Mouse (Mus musculus) spleen, adult 2 months (tissue): ENCODE data around the gene Nupl1. TPM values are rescaled to one million over a fixed set of nuclear protein-coding genes. Genes with fewer than 3 reads are reported as not detected.

Experiments used
- DNase-seq, 2 experiments: peaks; one replicate each; pipeline versions ENCODE4 v3.0.0 to v3.0.0-alpha.2; 2012 to 2021; ENCODE audit warnings: low spot score in 2 of 2, low read depth in 1 of 2
- H3K27ac ChIP-seq: fragments of 200-500 bp; 2 replicates; pipeline ENCODE4 v1.5.1; 2012; ENCODE audit warnings: low read length, inconsistent platforms; ENCODE audit not compliant: insufficient read depth
- H3K27me3 ChIP-seq: fragments of 200-500 bp; 2 replicates; pipeline ENCODE4 v1.6.1; 2012; ENCODE audit warnings: mild to moderate bottlenecking, moderate library complexity, low read length, inconsistent platforms; ENCODE audit not compliant: control insufficient read depth, insufficient read depth
- H3K36me3 ChIP-seq: fragments of 200-500 bp; 2 replicates; pipeline ENCODE4 v1.6.1; 2012; ENCODE audit warnings: mild to moderate bottlenecking, low read length, inconsistent platforms; ENCODE audit not compliant: control insufficient read depth, insufficient read depth
- H3K4me1 ChIP-seq: fragments of 200-500 bp; 2 replicates; pipeline ENCODE4 v1.6.1; 2011; ENCODE audit warnings: inconsistent platforms; ENCODE audit not compliant: control insufficient read depth, insufficient read depth, insufficient read length
- H3K4me3 ChIP-seq: fragments of 200-500 bp; 2 replicates; pipeline ENCODE4 v1.5.1; 2011; ENCODE audit warnings: mild to moderate bottlenecking, inconsistent platforms; ENCODE audit not compliant: insufficient read depth, insufficient read length; ENCODE audit errors: extremely low read depth
- CTCF ChIP-seq: fragments of 200-500 bp; IDR thresholded peaks from 2 replicates; pipeline ENCODE4 v1.5.1; 2011; ENCODE audit warnings: mild to moderate bottlenecking, inconsistent platforms; ENCODE audit not compliant: insufficient read depth, insufficient read length, insufficient replicate concordance; ENCODE audit errors: extremely low read depth
- POLR2A ChIP-seq: fragments of 200-500 bp; IDR thresholded peaks from 2 replicates; pipeline ENCODE4 v1.6.1; 2011; ENCODE audit warnings: low read depth, low read length, inconsistent platforms
- WGBS: fragments of 180-500 bp; shearing (Covaris S2); methylation state at CpG from one replicate; pipeline ENCODE4 v1.1.7; 2018; 5-methylcytosine and 5-hydroxymethylcytosine counted together
- polyA plus RNA-seq: library from polyadenylated mRNA; depleted of rRNA; stranded (reverse); fragments of >200 nt; gene quantifications from 2 replicates; pipeline ENCODE4 v1.2.3, GENCODE M21; 2012; rRNA removed

Gene Nupl1
- polyA plus RNA-seq, 1 experiment = not detected

DNA sequence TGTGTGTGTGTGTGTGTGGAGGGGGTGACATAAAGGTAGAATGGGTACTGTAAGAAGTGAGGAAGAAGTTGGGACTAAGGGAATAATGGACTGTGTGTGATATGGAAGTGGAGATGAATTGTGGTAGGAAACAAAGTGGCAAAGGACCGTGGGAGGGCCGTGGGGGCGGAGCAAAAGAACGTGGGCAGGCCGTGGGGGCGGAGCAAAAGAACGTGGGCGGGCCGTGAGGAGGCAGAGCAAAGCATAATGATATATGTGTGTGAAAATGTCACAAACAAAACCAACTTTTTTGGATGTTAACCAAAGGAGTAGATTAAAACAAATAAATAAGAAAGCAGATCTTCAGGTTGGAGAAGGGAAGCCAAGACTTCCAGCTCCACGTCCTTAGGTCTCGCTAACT is 98.9 kb downstream of the Nupl1 start:
- no peak overlapping the region for H3K27ac ChIP-seq
- no peak overlapping the region for H3K4me3 ChIP-seq
- no peaks in the 10 kb centered on the region for H3K4me1 ChIP-seq
- no peaks in the 10 kb centered on the region for H3K36me3 ChIP-seq
- 84% methylated on average over 11 of the region's 11 CpGs for WGBS
- TF ChIP-seq POLR2A (no peak), CTCF (no peak)
- H3K27me3 ChIP-seq = no peaks in the 10 kb centered on the region
- no peak for DNase-seq

DNA sequence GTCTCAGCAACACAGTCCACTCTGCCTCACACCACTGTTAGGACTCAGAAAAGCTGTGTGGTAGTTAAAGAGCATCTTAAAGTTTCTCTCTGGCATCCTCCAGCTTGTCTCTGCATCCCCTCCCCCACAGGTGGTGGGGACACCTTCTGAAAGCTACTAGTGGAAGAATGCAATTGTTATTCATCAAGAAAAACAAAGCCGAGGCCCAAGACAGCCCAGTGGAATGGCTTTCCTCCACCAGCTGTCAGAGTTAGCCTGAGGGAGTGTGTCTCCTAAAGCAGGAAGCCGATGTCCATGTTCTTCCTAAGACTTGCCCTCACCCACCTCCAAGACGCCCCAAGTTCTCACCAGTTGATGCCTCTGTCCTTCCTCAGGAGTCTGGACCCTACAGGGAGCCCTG is 102.3 kb downstream of the Nupl1 start:
- Histone ChIP-seq H3K4me3 (no peak overlapping the region), H3K27me3 (no peaks in the 10 kb centered on the region), H3K36me3 (no peaks in the 10 kb centered on the region), H3K27ac (no peak overlapping the region), H3K4me1 (no peaks in the 10 kb centered on the region)
- 75% methylated on average over 3 of the region's 3 CpGs for WGBS
- no peak for DNase-seq
- no peak for TF ChIP-seq CTCF
- TF ChIP-seq POLR2A = no peak

DNA sequence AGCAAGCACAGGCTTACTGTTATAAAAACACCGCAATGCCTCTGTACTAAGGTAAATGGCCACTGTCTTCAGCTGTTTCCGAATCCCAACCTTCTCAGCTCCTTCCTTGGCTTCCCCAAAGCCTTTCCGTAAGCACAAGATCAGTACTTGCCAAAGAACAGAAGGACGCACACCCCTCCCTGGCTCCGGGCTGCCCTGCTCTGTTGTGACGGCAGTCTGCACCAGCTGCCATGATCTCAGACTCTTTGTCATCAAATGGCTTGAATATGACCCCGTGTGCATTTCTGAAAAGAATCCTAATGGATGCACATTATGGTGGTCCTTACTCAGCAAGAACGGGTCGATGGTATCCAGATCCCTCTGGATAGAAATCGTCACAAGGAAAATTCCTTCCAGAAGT is 108.0 kb downstream of the Nupl1 start:
- 87% methylated on average over 10 of the region's 10 CpGs for WGBS
- Histone ChIP-seq H3K27ac (no peak overlapping the region), H3K4me3 (no peak overlapping the region)

DNA sequence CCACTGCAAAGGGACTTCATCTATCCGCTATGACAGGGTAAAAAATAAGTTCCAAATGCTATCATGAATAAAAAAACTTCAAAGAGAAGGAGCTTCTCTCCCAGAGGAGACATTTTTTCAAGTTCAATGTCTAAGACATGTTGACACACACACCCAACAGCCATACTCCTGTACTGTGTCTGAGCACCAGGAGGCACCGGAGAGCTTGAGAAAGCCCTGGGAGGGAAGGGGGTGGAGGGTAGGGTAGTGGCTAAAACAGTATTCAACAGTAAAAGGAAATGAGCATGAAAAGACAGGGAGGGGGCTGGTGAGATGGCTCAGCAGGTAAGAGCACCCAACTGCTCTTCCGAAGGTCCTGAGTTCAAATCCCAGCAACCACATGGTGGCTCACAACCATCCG is 112.9 kb downstream of the Nupl1 start:
- Histone ChIP-seq H3K4me3 (no peak overlapping the region), H3K4me1 (no peaks in the 10 kb centered on the region), H3K27me3 (no peaks in the 10 kb centered on the region), H3K36me3 (no peaks in the 10 kb centered on the region), H3K27ac (no peak overlapping the region)
- DNase-seq = no peak
- WGBS = 87% methylated on average over 4 of the region's 4 CpGs
- no peak for TF ChIP-seq POLR2A
- no peak for TF ChIP-seq CTCF

More for the DNA sequence above, 108.0 kb downstream of the Nupl1 start:
- Histone ChIP-seq H3K4me1 (no peaks in the 10 kb centered on the region), H3K36me3 (no peaks in the 10 kb centered on the region), H3K27me3 (no peaks in the 10 kb centered on the region)
- DNase-seq = no peak
- no peak for TF ChIP-seq CTCF
- no peak for TF ChIP-seq POLR2A

DNA sequence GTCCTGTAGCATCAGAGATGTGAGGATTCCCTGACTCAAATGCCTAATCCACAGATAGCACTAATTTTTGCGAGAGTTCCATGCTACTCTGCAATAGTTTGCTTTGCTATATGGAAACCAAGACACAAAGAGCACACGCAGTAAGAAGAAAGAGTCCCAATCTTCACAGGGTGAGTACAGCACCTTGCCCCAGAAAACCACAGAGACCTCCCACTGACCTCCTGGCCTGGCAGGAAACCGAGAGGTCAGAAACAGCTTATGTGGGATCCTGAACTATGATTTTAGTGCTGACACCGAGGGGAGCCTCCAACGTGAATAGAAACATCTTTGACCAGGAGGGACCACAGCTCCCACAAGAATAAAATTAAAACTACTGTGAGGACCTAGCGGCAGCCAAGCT is 113.4 kb downstream of the Nupl1 start:
- Histone ChIP-seq H3K4me1 (no peaks in the 10 kb centered on the region), H3K4me3 (no peak overlapping the region), H3K27ac (no peak overlapping the region), H3K36me3 (no peaks in the 10 kb centered on the region), H3K27me3 (no peaks in the 10 kb centered on the region)
- TF ChIP-seq POLR2A (no peak), CTCF (no peak)
- 28% methylated on average over 6 of the region's 6 CpGs for WGBS
- DNase-seq = no peak

DNA sequence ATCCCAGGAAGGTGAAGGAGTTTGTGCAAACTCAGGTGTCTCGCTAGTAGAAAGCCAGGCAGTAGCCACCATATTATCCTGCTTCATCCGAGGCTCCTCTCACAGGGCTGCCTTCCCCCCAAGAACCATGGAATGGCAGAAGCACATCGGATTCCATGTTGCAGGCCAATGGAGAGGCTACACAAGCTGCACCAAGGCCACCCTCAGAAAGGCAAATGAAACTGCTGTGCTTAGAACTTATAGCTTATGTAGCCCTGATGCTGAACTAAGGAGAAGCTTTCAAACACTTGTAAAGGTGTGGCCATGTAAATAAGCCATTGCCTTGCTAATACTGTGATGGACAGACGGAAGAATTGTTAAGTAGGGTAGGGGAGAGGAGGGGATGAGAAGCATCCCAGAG is 115.4 kb downstream of the Nupl1 start:
- H3K4me1 ChIP-seq = peaks cover 2% of the 10 kb centered on the region; the same call in 1 of the 2 replicates
- no peak overlapping the region for H3K27ac ChIP-seq
- TF ChIP-seq POLR2A (no peak), CTCF (no peak)
- no peaks in the 10 kb centered on the region for H3K36me3 ChIP-seq
- no peak overlapping the region for H3K4me3 ChIP-seq
- 85% methylated on average over 4 of the region's 4 CpGs for WGBS
- H3K27me3 ChIP-seq = no peaks in the 10 kb centered on the region
- DNase-seq = no peak

DNA sequence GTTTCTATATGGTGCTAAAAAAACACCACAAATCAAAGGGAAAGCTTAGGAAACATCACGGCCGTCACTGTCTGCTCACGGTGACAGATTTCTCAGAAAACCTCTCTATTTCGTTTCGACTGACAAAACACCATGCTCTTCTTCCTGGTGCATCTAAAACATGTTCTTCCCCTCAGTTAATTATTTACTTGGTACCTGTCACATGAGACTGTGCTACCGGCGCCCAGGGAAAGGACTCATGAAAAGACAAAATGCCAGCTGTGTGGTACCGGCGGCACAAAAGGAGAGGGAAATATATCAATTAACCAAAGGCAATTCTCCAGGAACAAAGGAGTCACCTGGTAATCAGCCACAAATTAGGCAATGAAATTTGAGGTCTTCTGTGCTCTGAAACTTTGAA is 116.5 kb downstream of the Nupl1 start:
- 94% methylated on average over 9 of the region's 9 CpGs for WGBS
- TF ChIP-seq CTCF = no peak
- TF ChIP-seq POLR2A = no peak
- H3K36me3 ChIP-seq = no peaks in the 10 kb centered on the region
- H3K4me3 ChIP-seq = no peak overlapping the region
- H3K27me3 ChIP-seq = no peaks in the 10 kb centered on the region
- peaks cover 11% of the 10 kb centered on the region; the same call in 1 of the 2 replicates for H3K4me1 ChIP-seq
- no peak for DNase-seq
- H3K27ac ChIP-seq = no peak overlapping the region

Other genes with a start within 250 kb of the Nupl1 start
- gene Atp8a2, start 54.3 kb downstream of the Nupl1 start, polyA plus RNA-seq = 0.31 and 0.32 TPM in 2 replicates
- 11.9 and 14.3 TPM in 2 replicates for gene Gm49336, start 76 bp upstream of the Nupl1 start, polyA plus RNA-seq
- gene Mtmr6, start 13.8 kb upstream of the Nupl1 start, polyA plus RNA-seq = 9.5 and 10.2 TPM in 2 replicates
- gene Amer2, start 121.8 kb upstream of the Nupl1 start, polyA plus RNA-seq = 0.08 and 0.16 TPM in 2 replicates